Mouse (Mus musculus): ENCODE results near the gene Pik3r1.

The Pik3r1 gene

GRCm38 (mm10) chr13:101735364-101736120 lies 32.5 kb downstream of the Pik3r1 start:
- no peak for DNase-seq

- DNase-seq, result no peak
Observed at GRCm38 (mm10) chr13:101734227-101734626, 33.8 kb downstream of the Pik3r1 start.

DNA sequence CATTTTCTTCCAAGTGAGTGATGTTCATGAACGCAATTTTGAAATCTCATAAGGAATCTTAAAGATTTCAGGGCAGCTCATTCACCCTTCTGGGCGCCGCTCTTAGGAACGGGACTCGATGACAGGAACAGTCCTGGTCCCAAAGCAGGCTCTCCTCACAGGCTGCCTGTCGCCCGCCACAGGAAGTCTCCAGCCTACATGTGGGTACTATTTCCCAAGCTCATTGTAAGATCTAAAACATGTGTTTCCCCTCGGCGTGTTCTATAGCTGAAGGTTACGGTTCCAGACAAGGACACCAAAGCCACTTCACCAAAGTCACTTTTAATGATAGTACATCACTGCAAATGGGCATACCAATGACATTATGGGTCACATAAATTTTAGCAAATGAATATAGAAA lies 35.3 kb downstream of the Pik3r1 start:
- peak; percentile 43 for DNase-seq

DNA sequence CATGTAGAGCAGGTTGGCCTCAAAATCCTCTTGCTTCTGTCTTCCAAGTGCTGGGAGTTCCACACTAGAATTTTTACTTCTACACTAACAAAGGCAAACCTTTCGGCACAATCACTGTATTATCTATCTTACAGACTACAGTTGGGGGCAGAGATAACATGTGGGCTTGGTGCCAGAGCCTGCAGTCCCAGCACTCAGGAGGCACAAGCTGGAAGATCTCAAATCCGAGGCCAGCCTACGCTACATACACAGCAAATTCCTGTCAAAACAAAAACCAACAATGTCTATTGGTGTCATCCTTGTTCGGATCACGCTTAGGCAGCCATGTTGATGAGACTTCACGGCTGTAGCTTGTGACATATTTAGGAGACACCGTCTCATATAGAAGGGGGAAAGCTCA lies 36.2 kb downstream of the Pik3r1 start:
- DNase-seq, result no peak

DNA sequence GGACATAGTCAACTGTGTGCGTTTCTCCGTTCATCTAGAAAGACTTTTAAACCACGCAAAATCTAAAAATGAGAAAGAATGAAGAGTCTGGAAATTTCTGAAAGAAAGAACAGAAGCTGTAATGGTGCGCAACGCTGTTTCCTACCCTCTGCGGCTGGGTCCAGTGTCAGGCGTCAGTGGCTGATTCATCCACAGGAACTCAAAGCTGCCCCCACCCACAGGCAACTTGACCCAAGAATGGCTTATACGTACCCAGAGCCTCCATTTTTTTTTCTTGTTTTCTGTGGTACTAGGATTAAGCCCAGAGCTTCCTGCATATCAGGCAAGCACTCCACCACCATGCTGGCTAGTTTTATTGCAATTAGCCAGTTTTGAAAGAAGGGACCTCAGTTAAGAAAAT lies 37.7 kb downstream of the Pik3r1 start:
- DNase-seq, result no peak

- no peak for DNase-seq
Observed at GRCm38 (mm10) chr13:101729248-101730055, 38.6 kb downstream of the Pik3r1 start.

- DNase-seq, result peak; percentile 63
Observed at GRCm38 (mm10) chr13:101728816-101729215, 39.2 kb downstream of the Pik3r1 start.

DNA sequence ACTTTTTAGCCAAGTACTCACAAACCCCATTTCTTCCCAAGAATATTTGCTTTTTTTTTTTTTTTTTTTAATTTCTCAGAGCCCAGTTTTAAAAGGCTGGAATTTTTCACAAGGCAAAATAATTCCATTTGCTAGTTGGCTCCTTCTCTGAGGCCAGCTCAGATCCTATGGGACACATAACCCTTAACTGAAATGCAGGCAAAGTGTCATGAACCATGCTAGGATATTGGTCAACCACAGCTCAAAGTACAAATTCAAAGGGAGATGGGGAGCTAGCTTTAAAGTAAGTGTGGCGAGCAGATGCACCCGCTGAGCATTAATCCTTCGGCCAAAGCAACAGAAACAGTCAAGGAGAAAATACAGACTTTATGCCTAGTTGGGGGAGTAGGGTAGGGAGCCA lies 39.7 kb downstream of the Pik3r1 start:
- no peak for DNase-seq

GRCm38 (mm10) chr13:101727837-101728236 lies 40.2 kb downstream of the Pik3r1 start:
- no peak for DNase-seq

DNA sequence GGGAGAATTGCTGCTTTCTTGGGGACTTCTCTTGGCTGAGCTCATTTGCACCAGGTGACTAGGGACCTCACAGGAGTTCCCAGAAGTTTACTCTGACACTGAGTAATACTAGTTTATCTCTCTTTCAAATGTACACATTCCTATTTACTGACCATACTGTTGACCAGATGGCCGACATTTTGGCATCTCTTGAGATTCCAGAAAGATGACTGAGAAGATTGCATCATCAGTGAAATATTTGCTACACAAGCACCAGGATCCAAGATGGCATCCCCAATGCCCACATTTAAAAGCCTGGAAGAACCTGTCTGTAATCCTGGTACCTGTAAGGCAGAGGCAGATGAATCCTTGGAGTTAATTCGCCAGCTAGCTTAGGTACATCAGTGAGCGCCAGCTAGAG lies 41.1 kb downstream of the Pik3r1 start:
- no peak for DNase-seq

- DNase-seq, result no peak
Observed at GRCm38 (mm10) chr13:101721901-101722595, 46.0 kb downstream of the Pik3r1 start.

DNA sequence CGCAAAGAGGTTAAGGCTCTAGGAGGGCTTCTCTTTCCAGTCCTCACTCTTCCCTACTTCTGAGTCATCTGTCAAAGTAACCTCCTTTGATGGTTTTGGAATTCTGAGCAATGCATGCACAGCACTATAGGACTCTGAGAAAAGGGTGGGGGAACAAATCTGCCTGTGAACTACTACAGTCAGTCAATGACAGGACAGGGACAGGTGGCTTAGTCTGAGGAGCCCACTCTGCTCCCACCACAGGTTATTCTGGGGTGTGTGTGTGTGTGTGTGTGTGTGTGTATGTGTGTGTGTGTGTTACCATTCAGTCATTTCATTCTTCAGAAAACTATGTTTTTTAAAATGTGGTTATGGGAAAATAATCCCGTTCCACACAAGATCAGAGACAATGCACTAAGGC lies 46.9 kb downstream of the Pik3r1 start:
- DNase-seq, result no peak

GRCm38 (mm10) chr13:101719312-101719870 lies 48.6 kb downstream of the Pik3r1 start:
- DNase-seq, result peak; percentile 93

GRCm38 (mm10) chr13:101718744-101719143 lies 49.3 kb downstream of the Pik3r1 start:
- no peak for DNase-seq

GRCm38 (mm10) chr13:101717836-101718235 lies 50.2 kb downstream of the Pik3r1 start:
- no peak for DNase-seq

GRCm38 (mm10) chr13:101713429-101714088 lies 54.5 kb downstream of the Pik3r1 start:
- DNase-seq, result no peak

DNA sequence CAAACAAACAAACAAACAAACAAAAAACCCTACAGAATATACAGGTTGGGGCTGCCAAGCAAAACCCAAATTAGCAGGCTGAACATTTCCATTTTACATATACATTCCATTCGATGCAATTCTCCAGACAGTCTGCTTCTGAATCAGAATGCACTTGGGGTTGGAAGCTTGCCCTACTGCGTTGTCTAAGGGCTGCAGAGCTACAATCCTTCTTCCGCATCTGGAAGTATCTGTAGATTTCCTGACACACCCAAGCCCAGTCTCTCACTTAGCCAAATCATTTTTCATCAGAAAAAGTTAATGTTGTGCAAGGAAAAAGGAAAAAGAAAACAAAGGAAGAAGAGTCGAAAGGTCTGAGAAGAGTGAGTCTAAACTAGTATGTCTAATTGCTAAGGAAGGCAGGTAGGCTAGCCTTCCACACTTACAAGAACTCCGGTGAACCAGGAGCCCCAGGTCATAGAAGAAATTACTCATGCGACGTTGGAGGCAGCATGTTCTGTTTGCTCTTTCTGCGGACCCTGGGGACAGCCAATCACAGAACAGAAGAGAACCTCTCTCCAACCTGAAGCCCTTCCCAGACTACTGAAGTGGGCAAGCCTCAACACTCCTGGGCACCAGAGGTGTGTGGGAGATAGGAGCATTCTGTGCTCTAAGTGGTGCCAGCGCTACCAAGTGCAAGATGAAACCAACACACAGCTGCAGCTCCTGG lies 55.1 kb downstream of the Pik3r1 start:
- peak; percentile 15 for DNase-seq

GRCm38 (mm10) chr13:101712099-101712498 lies 55.9 kb downstream of the Pik3r1 start:
- DNase-seq, result no peak

- peak; percentile 39 for DNase-seq
Observed at GRCm38 (mm10) chr13:101711301-101711700, 56.7 kb downstream of the Pik3r1 start.

DNA sequence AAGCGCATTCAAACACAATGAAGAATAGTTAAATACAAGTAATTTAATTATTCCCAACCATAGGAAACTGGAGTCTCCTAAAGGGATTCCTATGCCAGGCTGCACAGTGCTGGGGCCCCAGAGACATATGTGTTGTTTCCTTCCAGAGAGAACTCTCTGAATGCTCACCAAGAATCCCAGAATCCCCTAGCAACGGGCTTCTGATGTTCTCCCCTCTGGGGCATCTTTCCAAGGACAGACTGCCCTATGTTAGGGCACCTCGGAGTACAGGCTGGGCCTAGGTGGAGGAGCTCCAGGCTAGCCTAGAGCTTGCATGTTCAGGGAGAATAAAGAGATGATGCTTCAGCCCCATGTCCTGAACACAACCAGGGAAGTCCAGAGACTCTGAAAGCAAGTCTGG lies 58.2 kb downstream of the Pik3r1 start:
- peak; percentile 5 for DNase-seq

GRCm38 (mm10) chr13:101707226-101707625 lies 60.8 kb downstream of the Pik3r1 start:
- no peak for DNase-seq

DNA sequence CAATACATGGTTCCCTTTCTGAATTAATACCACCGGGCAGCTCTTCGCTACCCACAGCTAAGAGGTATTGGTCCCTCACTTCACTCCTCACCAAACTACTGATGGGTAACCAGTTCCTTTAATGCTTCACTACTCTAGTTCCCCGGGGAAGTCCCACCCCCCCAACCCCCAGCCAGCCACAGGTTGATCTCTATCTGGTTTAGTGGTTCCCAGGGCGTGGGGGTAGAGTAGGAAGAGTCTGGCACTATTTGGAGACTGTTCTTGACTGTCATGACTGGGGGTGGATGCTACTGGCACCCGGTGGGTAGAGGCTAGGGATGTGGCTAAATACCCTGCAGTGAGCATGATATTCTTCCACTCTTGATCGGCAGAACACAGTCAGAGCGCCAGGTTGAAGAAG lies 61.6 kb downstream of the Pik3r1 start:
- DNase-seq, result peak; percentile 48

Measured in thymus, postnatal 4 days (tissue).